Mouse (Mus musculus): ENCODE measurements at regions not wholly inside any gene's neighbourhood (a gene's known extent, or its start where the extent isn't known, plus 50 kb on each side); places are given as distances from the start of the nearest gene placed in this dataset.

DNA sequence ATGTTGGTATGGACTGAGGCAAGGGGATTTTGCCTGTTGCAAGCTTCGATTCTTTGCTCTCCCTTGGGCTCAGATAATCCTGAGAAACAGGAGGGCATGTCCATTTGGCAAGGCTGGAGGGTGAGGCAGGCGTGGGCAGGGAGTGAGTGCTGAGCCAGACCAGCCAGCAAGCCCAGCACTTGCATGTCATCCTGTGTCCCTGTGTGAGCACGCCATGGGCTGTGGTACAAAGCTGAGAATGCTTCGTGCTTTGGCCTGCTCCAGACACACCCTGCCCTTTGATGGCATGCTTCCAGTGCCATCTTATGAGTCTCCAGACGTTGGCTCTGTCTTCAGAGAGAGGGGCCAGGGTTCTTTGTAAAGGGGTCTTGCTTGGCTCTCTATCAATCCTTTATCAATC lies 557.1 kb downstream of the Vrk1 start:
- TF ChIP-seq EP300 (IDR thresholded peaks at IDR 0.05; ENCODE audit: low read depth) (no peak), CTCF (IDR thresholded peaks at IDR 0.05; ENCODE audit: low read depth) (no peak)

Measured in liver, postnatal 0 days (tissue).